Mouse (Mus musculus): Measurements from ENCODE around the gene Xylt1. TPM values are rescaled to one million over a fixed set of nuclear protein-coding genes. Genes with fewer than 3 reads are reported as not detected.

The Xylt1 gene
- polyA plus RNA-seq, 1 experiment from 2014 or later, result 0.52 TPM

- Histone ChIP-seq H3K27me3 (replicated peaks; ENCODE audit: control insufficient read depth, insufficient read depth, low read length) (no peaks in the 10 kb centered on the region), H3K4me3 (ENCODE audit: low read depth, low read length) (no peak overlapping the region), H3K4me2 (replicated peaks; ENCODE audit: low read depth) (no peak overlapping the region), H3K36me3 (ENCODE audit: control insufficient read depth, insufficient read depth) (no peaks in the 10 kb centered on the region), H3K9ac (ENCODE audit: low read depth, low read length) (no peak overlapping the region), H3K9me3 (ENCODE audit: control insufficient read depth) (no peaks in the 10 kb centered on the region), H3K4me1 (replicated peaks; ENCODE audit: control insufficient read depth, insufficient read depth, low read length) (peaks cover 13% of the 10 kb centered on the region), H3K27ac (ENCODE audit: low read depth, low read length) (no peak overlapping the region)
- 74% methylated on average over 3 of the region's 3 CpGs for WGBS
- no peak for ATAC-seq
- TF ChIP-seq CTCF (IDR thresholded peaks at IDR 0.05; ENCODE audit: low read depth), result no peak
Observed at GRCm38 (mm10) chr7:117481404-117481803, 100.6 kb downstream of the Xylt1 start.

GRCm38 (mm10) chr7:117482701-117483100 is 101.9 kb downstream of the Xylt1 start:
- 89% methylated on average over 2 of the region's 2 CpGs for WGBS
- ATAC-seq, result no peak
- H3K4me3 ChIP-seq (ENCODE audit: low read depth, low read length), result no peak overlapping the region
- H3K27ac ChIP-seq (ENCODE audit: low read depth, low read length), result no peak overlapping the region
- no peak overlapping the region for H3K9ac ChIP-seq (ENCODE audit: low read depth, low read length)
- no peaks in the 10 kb centered on the region for H3K9me3 ChIP-seq (ENCODE audit: control insufficient read depth)
- no peak for TF ChIP-seq CTCF (IDR thresholded peaks at IDR 0.05; ENCODE audit: low read depth)
- H3K36me3 ChIP-seq (ENCODE audit: control insufficient read depth, insufficient read depth), result no peaks in the 10 kb centered on the region
- H3K4me2 ChIP-seq (replicated peaks; ENCODE audit: low read depth), result no peak overlapping the region
- no peaks in the 10 kb centered on the region for H3K27me3 ChIP-seq (replicated peaks; ENCODE audit: control insufficient read depth, insufficient read depth, low read length)
- H3K4me1 ChIP-seq (replicated peaks; ENCODE audit: control insufficient read depth, insufficient read depth, low read length), result peaks cover 13% of the 10 kb centered on the region

GRCm38 (mm10) chr7:117484589-117484988 is 103.8 kb downstream of the Xylt1 start:
- no peak overlapping the region for H3K4me2 ChIP-seq (replicated peaks; ENCODE audit: low read depth)
- WGBS, result 78% methylated on average over 2 of the region's 2 CpGs
- no peak overlapping the region for H3K4me3 ChIP-seq (ENCODE audit: low read depth, low read length)
- no peaks in the 10 kb centered on the region for H3K36me3 ChIP-seq (ENCODE audit: control insufficient read depth, insufficient read depth)
- H3K9ac ChIP-seq (ENCODE audit: low read depth, low read length), result no peak overlapping the region
- TF ChIP-seq CTCF (IDR thresholded peaks at IDR 0.05; ENCODE audit: low read depth), result no peak
- no peak for ATAC-seq
- no peaks in the 10 kb centered on the region for H3K9me3 ChIP-seq (ENCODE audit: control insufficient read depth)
- H3K4me1 ChIP-seq (replicated peaks; ENCODE audit: control insufficient read depth, insufficient read depth, low read length), result peaks cover 13% of the 10 kb centered on the region
- H3K27ac ChIP-seq (ENCODE audit: low read depth, low read length), result no peak overlapping the region
- H3K27me3 ChIP-seq (replicated peaks; ENCODE audit: control insufficient read depth, insufficient read depth, low read length), result no peaks in the 10 kb centered on the region

- Histone ChIP-seq H3K4me1 (replicated peaks; ENCODE audit: control insufficient read depth, insufficient read depth, low read length) (peaks cover 13% of the 10 kb centered on the region), H3K27ac (ENCODE audit: low read depth, low read length) (no peak overlapping the region)
Observed at GRCm38 (mm10) chr7:117484989-117485536, 104.3 kb downstream of the Xylt1 start.

GRCm38 (mm10) chr7:117486425-117487172 is 105.8 kb downstream of the Xylt1 start:
- Histone ChIP-seq H3K27ac (ENCODE audit: low read depth, low read length) (no peak overlapping the region), H3K27me3 (replicated peaks; ENCODE audit: control insufficient read depth, insufficient read depth, low read length) (no peaks in the 10 kb centered on the region), H3K4me3 (ENCODE audit: low read depth, low read length) (no peak overlapping the region), H3K9ac (ENCODE audit: low read depth, low read length) (no peak overlapping the region), H3K4me2 (replicated peaks; ENCODE audit: low read depth) (no peak overlapping the region), H3K4me1 (replicated peaks; ENCODE audit: control insufficient read depth, insufficient read depth, low read length) (peaks cover 8% of the 10 kb centered on the region), H3K36me3 (ENCODE audit: control insufficient read depth, insufficient read depth) (no peaks in the 10 kb centered on the region), H3K9me3 (ENCODE audit: control insufficient read depth) (no peaks in the 10 kb centered on the region)
- 66% methylated on average over 7 of the region's 7 CpGs for WGBS
- TF ChIP-seq CTCF (IDR thresholded peaks at IDR 0.05; ENCODE audit: low read depth), result no peak
- no peak for ATAC-seq

More at GRCm38 (mm10) chr7:117484989-117485536, 104.3 kb downstream of the Xylt1 start:
- Histone ChIP-seq H3K4me3 (ENCODE audit: low read depth, low read length) (no peak overlapping the region), H3K9me3 (ENCODE audit: control insufficient read depth) (no peaks in the 10 kb centered on the region), H3K9ac (ENCODE audit: low read depth, low read length) (no peak overlapping the region), H3K4me2 (replicated peaks; ENCODE audit: low read depth) (no peak overlapping the region), H3K27me3 (replicated peaks; ENCODE audit: control insufficient read depth, insufficient read depth, low read length) (no peaks in the 10 kb centered on the region), H3K36me3 (ENCODE audit: control insufficient read depth, insufficient read depth) (no peaks in the 10 kb centered on the region)
- ATAC-seq, result no peak
- WGBS, result 90% methylated on average over 7 of the region's 7 CpGs
- TF ChIP-seq CTCF (IDR thresholded peaks at IDR 0.05; ENCODE audit: low read depth), result no peak

- Histone ChIP-seq H3K4me3 (ENCODE audit: low read depth, low read length) (no peak overlapping the region), H3K9ac (ENCODE audit: low read depth, low read length) (no peak overlapping the region), H3K4me2 (replicated peaks; ENCODE audit: low read depth) (no peak overlapping the region), H3K9me3 (ENCODE audit: control insufficient read depth) (no peaks in the 10 kb centered on the region), H3K4me1 (replicated peaks; ENCODE audit: control insufficient read depth, insufficient read depth, low read length) (peaks cover 4% of the 10 kb centered on the region), H3K27ac (ENCODE audit: low read depth, low read length) (no peak overlapping the region), H3K27me3 (replicated peaks; ENCODE audit: control insufficient read depth, insufficient read depth, low read length) (no peaks in the 10 kb centered on the region), H3K36me3 (ENCODE audit: control insufficient read depth, insufficient read depth) (no peaks in the 10 kb centered on the region)
- no peak for TF ChIP-seq CTCF (IDR thresholded peaks at IDR 0.05; ENCODE audit: low read depth)
- no peak for ATAC-seq
- 86% methylated on average over 2 of the region's 2 CpGs for WGBS
Observed at GRCm38 (mm10) chr7:117487173-117487490, 106.4 kb downstream of the Xylt1 start.

All from intestine, postnatal 0 days (tissue).